Mouse (Mus musculus) myocyte (in vitro differentiated cells): ENCODE measurements around the gene Dus3l.

Experiments used
- CEBPB ChIP-seq: IDR thresholded peaks from 2 replicates; pipeline ENCODE4 v1.6.1; 2011; ENCODE audit warnings: mild to moderate bottlenecking, moderate library complexity; ENCODE audit not compliant: poor library complexity, insufficient read depth, severe bottlenecking
- MAX ChIP-seq: IDR thresholded peaks from one replicate; pipeline ENCODE4 v1.6.1; 2011; ENCODE audit warnings: low read depth, mild to moderate bottlenecking, control low read depth
- MYOD1 ChIP-seq, 3 experiments: IDR thresholded peaks; one replicate each; pipeline ENCODE4 v1.6.1; 2011; ENCODE audit warnings: control low read depth in 2 of 3, low read depth in 2 of 3, mild to moderate bottlenecking in 2 of 3, moderate library complexity in 1 of 3; ENCODE audit not compliant: insufficient read length in 2 of 3, control insufficient read depth in 1 of 3
- MYOG ChIP-seq, 3 experiments: IDR thresholded peaks; one replicate each; pipeline ENCODE4 v1.6.1; 2011; ENCODE audit warnings: control low read depth in 2 of 3, low read depth in 2 of 3, mild to moderate bottlenecking in 2 of 3; ENCODE audit not compliant: insufficient read length in 2 of 3, control insufficient read depth in 1 of 3, insufficient read depth in 1 of 3
- POLR2A ChIP-seq: IDR thresholded peaks from one replicate; pipeline ENCODE4 v1.6.1; 2011; ENCODE audit warnings: low read depth, mild to moderate bottlenecking, control low read depth, moderate library complexity; ENCODE audit not compliant: insufficient read length
- USF1 ChIP-seq: IDR thresholded peaks from one replicate; pipeline ENCODE4 v1.6.1; 2011; ENCODE audit warnings: low read depth, mild to moderate bottlenecking, control low read depth, moderate library complexity

- no peak for TF ChIP-seq POLR2A
- TF ChIP-seq CEBPB = no peak
- no peak for TF ChIP-seq MYOD1 (IDR thresholded peaks at IDR 0.05; ENCODE audit: control insufficient read depth in 1 of 3, insufficient read length in 2 of 3, low read depth in 2 of 3)
- no peak for TF ChIP-seq MYOG (IDR thresholded peaks at IDR 0.05; ENCODE audit: control insufficient read depth in 1 of 3, insufficient read depth in 1 of 3, insufficient read length in 2 of 3, low read depth in 2 of 3)
- no peak for TF ChIP-seq USF1
- no peak for TF ChIP-seq MAX
Measured at GRCm38 (mm10) chr17:56727029-56727649, 37.4 kb upstream of the Dus3l start.
